Mouse (Mus musculus): ENCODE measurements at regions not wholly inside any gene's neighbourhood (a gene's known extent, or its start where the extent isn't known, plus 50 kb on each side); places are given as distances from the start of the nearest gene placed in this dataset.

DNA sequence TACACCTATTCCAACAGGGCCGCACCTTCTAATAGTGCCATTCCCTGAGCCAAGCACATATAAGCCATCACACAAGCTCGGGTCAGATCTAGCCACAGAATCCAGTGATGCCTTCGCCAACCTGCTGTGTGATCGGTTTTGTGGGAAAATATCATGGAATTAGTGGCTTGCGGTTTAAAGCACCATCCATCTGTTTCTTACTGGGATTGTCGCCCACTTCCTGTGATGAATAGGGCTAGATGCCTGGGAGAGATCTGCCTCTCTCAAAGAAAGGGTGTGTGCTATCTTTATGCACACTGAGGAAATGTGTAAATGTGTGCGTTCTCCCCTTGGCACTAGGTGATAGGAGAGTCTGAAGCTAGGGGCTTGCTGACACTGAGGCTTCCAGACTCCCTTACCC is 154.5 kb upstream of the Smim23 start:
- no peak for DNase-seq (ENCODE audit: low spot score in 2 of 2)

GRCm38 (mm10) chr11:32976572-32976971 is 152.2 kb upstream of the Smim23 start:
- no peak for DNase-seq (ENCODE audit: low spot score in 2 of 2)

DNA sequence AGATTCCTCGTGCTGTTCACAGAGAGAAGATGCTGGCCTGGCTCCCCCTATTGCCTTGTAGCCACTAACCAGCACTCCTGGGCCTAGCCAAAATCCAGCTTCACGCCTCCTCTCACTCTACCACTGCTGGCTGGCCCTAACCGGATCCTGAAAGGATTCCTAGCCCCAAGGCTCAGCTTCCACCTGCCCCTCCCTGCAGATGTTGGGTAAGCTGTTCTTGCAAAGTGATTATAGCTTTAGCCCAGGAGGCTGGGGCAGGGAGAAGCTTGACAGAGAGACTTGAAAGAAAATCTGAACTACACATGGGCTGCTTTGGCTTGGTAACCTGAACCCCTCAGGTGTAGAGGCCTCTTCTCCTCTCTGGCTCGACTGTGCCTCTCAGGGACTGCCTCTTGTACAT is 149.0 kb upstream of the Smim23 start:
- DNase-seq (ENCODE audit: low spot score in 2 of 2) = no peak

DNA sequence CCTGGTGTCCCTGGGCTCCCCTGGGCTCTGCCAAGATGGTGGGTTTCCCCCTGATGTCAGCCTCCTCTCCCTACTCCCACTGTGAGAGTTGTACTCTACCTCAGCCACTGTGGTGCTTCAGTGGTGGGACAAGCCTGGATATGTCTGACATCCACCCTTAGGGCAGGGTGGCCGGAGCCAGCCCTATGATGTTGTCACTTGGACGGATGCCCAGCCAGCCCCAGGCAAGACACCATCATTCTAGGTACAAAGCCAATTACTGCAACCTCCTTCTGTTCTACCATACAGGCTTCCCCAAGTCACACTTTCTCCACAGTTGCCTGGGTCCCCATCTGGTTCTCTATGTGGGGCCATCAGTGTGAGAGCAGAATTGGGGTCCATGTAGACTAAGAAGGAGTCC is 141.0 kb upstream of the Smim23 start:
- no peak for DNase-seq (ENCODE audit: low spot score in 2 of 2)

DNA sequence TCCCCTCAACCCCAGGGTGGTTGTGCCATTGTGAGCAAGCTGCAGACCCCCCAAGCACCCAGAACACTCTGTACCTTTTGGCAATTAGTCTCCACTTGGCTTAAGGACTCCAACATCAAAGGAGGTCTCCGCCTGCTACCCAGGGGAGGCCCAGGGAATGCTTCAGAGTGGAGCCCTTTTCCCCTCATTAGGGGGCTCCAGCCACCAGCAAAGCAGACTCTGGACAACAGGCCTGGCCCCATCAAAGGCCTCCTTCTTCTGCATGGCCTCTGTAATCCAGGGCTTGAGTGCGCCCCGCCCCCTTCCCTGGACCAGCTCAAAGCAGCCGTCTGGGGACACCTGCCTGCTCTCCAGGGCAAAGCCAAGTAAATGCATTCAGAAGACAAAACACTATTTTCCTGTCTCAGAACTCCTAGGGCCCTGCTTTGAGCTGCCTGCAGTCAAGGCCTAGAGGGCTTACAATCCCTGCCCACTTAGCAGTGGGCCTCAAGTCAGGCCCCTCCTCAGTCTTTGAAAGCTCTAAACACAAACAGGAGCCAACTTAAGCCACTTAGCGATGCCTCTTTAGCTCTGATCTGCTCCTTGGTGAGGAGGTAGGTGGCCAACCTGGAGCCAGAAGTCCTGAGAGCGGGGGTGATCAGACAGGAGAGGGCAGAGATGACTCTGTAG is 139.4 kb upstream of the Smim23 start:
- no peak for DNase-seq (ENCODE audit: low spot score in 2 of 2)

DNA sequence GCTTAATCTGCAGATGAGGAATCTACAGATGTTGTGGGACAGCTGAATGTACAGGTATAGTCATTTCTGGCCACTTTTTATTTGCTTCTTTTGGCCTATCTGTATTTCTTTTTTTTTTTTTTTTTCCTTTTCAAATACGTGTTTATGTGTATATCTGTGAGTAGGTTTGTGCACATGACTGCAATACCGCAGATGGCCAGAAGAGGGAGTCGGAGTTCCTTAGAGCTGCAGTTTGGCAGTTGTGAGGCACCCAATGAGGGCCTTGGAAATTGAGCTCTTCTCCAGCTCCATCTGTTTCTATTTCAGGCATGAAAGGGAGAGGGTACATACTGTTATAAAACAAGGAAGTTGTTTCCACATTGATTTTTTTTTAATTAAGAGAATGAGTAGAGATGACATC is 137.2 kb upstream of the Smim23 start:
- DNase-seq (ENCODE audit: low spot score in 2 of 2) = no peak

GRCm38 (mm10) chr11:32958961-32959360 is 134.6 kb upstream of the Smim23 start:
- DNase-seq (ENCODE audit: low spot score in 2 of 2) = no peak

GRCm38 (mm10) chr11:32956993-32957392 is 132.6 kb upstream of the Smim23 start:
- DNase-seq (ENCODE audit: low spot score in 2 of 2) = no peak

GRCm38 (mm10) chr11:32952271-32952670 is 127.9 kb upstream of the Smim23 start:
- DNase-seq (ENCODE audit: low spot score in 2 of 2) = no peak

GRCm38 (mm10) chr11:32948132-32948531 is 123.7 kb upstream of the Smim23 start:
- DNase-seq (ENCODE audit: low spot score in 2 of 2) = no peak

DNA sequence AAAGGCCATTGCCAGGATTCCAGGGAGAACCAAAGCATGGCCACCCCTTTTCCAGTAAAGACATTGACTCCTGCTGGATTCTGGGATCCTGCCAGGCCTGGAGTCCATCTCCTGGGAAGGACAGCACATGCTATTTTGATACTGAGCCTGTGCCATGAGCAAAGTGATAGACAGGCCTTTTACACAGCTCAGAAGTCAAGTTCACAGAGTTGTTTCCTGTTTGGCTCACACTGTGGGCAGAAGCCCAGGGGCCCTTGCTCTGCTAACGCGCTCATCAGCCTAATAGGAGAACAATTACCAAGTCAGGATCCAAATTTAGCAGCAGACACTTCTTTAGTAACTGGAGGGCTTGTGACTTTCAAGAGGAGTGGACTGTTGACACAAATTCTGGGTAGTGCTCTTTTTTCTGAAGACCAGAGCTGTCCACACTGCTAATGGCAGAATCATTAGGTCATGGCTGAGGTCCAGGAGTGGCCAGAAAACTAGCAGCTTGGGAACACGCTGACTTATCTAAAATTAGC is 122.1 kb upstream of the Smim23 start:
- DNase-seq (ENCODE audit: low spot score in 2 of 2) = no peak

DNA sequence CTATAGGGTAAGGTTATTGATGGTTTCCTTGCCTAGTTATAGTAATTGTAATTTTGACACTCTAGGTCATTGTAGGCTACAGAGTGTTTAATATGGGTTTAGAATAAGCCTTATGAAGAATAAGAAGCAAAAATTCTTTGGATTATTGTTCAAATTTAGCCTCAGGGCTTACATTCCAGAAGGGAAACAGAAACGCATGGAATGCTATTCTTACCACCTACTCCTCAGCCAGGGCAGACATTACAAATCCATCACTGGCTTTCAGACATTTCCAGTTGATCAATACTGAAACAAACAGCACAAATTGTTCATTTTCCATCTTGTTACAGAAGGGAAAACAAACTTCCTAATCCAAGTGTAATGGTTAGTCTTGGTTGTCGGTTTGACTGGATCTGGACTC is 120.7 kb upstream of the Smim23 start:
- no peak for DNase-seq (ENCODE audit: low spot score in 2 of 2)

DNA sequence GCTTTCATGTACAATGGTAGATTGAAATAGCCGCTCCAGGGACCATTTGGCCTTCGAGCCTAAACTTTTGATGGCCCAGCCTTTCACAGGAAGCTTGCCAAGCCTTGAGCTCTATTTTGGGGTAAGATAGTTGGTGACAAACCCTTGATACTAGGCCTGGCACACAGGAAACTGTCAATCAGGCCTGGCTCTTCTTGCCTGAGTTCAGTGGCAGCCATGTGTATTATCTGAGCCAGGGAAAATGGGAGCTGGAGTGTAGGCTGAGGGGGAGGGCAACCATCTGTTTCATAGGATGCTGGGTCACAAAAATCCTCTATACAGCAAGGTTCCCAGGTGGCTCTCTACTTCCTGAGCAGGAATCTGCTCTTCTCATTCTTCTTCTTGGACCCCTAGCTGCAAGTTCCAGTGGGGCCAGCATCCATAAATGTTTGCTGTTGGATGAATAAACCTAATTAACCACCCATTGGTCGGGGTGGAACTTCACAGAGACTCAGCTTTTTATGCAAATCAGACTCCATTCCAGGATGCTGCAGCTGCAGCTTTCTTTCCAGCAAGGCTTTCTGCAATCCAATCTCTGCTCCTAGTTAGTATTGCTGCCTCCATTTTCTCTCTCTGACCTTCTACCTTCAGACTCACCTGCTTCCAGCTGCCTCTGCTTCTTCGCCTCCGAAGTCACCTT is 117.1 kb upstream of the Smim23 start:
- DNase-seq (ENCODE audit: low spot score in 2 of 2) = no peak

- no peak for DNase-seq (ENCODE audit: low spot score in 2 of 2)
These were observed 114.7 kb upstream of the Smim23 start for GRCm38 (mm10) chr11:32939102-32939501.

DNA sequence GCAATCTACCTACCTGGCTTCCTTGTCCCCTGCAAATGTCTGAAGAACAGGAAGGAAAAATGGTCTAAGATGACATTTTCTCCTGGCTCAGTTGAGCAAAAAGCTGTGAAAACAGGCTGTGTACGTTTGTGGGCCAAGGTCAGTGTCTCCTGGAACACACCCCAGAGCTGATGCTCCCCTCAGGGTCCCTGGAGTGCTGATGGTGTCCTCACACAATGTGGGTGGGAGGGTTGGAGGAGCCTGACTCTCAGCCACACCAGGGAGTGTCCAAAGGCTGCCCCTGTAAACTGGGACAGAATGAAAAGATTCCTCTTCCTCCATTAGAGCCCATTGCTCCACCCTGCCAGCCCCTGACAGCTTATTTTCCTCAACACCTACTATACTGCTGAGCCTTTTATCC is 112.8 kb upstream of the Smim23 start:
- no peak for DNase-seq (ENCODE audit: low spot score in 2 of 2)

GRCm38 (mm10) chr11:32931928-32932327 is 107.5 kb upstream of the Smim23 start:
- DNase-seq (ENCODE audit: low spot score in 2 of 2) = no peak

- DNase-seq (ENCODE audit: low spot score in 2 of 2) = no peak
These were observed 106.6 kb upstream of the Smim23 start for GRCm38 (mm10) chr11:32931018-32931417.

GRCm38 (mm10) chr11:32928837-32929236 is 104.4 kb upstream of the Smim23 start:
- no peak for DNase-seq (ENCODE audit: low spot score in 2 of 2)

DNA sequence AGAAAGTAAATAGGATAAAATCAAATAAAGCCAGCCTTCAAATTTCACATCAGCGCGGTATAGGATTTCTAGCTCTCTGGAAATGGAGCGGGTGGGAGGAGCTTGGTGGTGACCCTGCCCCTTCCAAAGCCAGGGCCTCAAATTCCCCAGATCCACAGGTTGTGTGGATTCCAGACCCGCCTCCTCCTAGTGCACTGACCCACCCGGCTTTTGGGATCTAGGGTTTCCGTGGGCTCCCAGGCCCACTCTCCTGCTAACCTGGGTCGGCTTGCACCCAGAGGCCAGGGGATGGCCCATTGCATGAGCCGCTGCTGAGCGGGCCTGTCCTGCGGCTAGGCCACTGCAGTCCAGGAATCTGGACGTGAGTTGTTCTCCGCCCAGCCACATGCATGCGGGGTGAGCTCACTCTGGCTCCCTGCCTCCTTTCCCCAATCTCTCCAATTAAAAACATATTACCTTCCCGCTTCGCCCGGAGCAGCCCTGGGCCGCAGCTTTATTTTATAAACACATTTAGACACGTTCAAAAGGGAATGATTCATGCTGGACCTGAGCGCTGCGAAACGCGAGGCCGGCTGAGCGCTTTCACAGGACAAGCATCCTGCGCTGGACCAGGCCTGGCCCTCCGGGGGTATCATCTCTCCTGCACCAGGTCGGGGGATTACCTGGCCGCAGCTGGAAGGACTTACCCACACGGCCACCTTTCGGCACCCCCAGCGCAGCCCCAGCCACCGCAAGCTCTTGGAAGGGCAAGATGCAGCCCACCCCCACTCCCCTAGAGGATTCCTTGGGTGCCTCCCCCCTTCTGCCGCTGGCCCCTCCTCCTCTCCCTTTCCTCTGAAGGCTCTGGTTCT is 101.2 kb upstream of the Smim23 start:
- no peak for DNase-seq (ENCODE audit: low spot score in 2 of 2)

DNA sequence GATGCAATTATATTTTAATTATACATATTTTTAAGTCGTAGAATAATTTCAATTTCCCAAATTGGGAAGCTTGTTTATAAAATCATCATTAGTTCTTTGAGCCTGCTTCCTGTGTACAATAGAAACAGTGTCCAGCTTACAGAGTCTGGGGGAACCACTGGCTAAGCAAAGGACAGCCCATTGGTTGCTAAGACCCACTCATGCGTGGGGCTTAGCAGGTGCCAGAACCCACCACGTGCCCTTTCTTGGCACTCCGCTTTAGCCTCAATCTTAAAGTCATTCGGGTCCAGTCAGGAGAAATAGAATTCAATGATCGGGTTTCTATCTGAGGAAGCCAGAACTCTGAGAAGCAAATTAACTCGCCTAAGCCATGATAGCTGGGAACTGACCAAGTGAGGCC is 100.5 kb upstream of the Smim23 start:
- DNase-seq (ENCODE audit: low spot score in 2 of 2) = no peak

- no peak for DNase-seq (ENCODE audit: low spot score in 2 of 2)
These were observed 88.7 kb upstream of the Smim23 start for GRCm38 (mm10) chr11:32913071-32913470.

- no peak for DNase-seq (ENCODE audit: low spot score in 2 of 2)
These were observed 87.4 kb upstream of the Smim23 start for GRCm38 (mm10) chr11:32911791-32912190.

Measured in thymus, postnatal 10 days (tissue).